Mouse (Mus musculus) megakaryocyte, embryonic 14.5 days (primary cell): ENCODE measurements at regions not wholly inside any gene's neighbourhood (a gene's known extent, or its start where the extent isn't known, plus 50 kb on each side); places are given as distances from the start of the nearest gene placed in this dataset.

Experiments used
- H3K27me3 ChIP-seq: replicated peaks from 2 replicates; pipeline ENCODE3; 2012; ENCODE audit warnings: inconsistent platforms
- H3K36me3 ChIP-seq: replicated peaks from 2 replicates; pipeline ENCODE3; 2012; ENCODE audit warnings: low read length, inconsistent platforms, mixed read lengths
- H3K4me1 ChIP-seq: 2 replicates; pipeline ENCODE4 v1.6.1; 2012; ENCODE audit warnings: inconsistent platforms
- H3K4me3 ChIP-seq: replicated peaks from 2 replicates; pipeline ENCODE3; 2012; ENCODE audit warnings: moderate library complexity, mild to moderate bottlenecking, inconsistent platforms
- H3K9me3 ChIP-seq: 2 replicates; pipeline ENCODE4 v1.6.1; 2012; ENCODE audit warnings: inconsistent platforms
- FLI1 ChIP-seq: IDR thresholded peaks from 2 replicates; pipeline ENCODE4 v1.6.1; 2012; ENCODE audit warnings: low read length, inconsistent platforms, mixed read lengths
- GATA1 ChIP-seq: IDR thresholded peaks from 3 replicates; pipeline ENCODE4 v1.6.1; 2012; ENCODE audit warnings: mixed read lengths, low read length, inconsistent platforms, borderline replicate concordance

GRCm38 (mm10) chr10:56918412-56918811 is 541.3 kb downstream of the Gja1 start:
- Histone ChIP-seq H3K4me1 (peaks cover 8% of the 10 kb centered on the region; the same call in 1 of the 2 replicates), H3K27me3 (no peaks in the 10 kb centered on the region), H3K4me3 (no peak overlapping the region), H3K9me3 (0 out of 2 replicates have a peak, but pooled peaks cover 3% of the 10 kb centered on the region), H3K36me3 (no peaks in the 10 kb centered on the region)
- TF ChIP-seq GATA1 (no peak), FLI1 (no peak)

- TF ChIP-seq GATA1: no peak
- TF ChIP-seq FLI1: no peak
- peaks cover 8% of the 10 kb centered on the region; the same call in 1 of the 2 replicates for H3K4me1 ChIP-seq
- H3K9me3 ChIP-seq: 0 out of 2 replicates have a peak, but pooled peaks cover 3% of the 10 kb centered on the region
- no peak overlapping the region for H3K4me3 ChIP-seq
- H3K36me3 ChIP-seq: no peaks in the 10 kb centered on the region
- no peaks in the 10 kb centered on the region for H3K27me3 ChIP-seq
Measured at GRCm38 (mm10) chr10:56920711-56921672, 543.9 kb downstream of the Gja1 start.

- no peaks in the 10 kb centered on the region for H3K9me3 ChIP-seq
- H3K4me3 ChIP-seq: no peak overlapping the region
- no peaks in the 10 kb centered on the region for H3K27me3 ChIP-seq
- H3K36me3 ChIP-seq: no peaks in the 10 kb centered on the region
- H3K4me1 ChIP-seq: no peaks in the 10 kb centered on the region
- TF ChIP-seq FLI1 (no peak), GATA1 (no peak)
Measured at GRCm38 (mm10) chr10:56935174-56935573, 551.0 kb upstream of the Hsf2 start.

GRCm38 (mm10) chr10:56941972-56942371 is 544.2 kb upstream of the Hsf2 start:
- no peak overlapping the region for H3K4me3 ChIP-seq
- TF ChIP-seq GATA1 (no peak), FLI1 (no peak)
- H3K36me3 ChIP-seq: no peaks in the 10 kb centered on the region
- H3K4me1 ChIP-seq: peaks cover 4% of the 10 kb centered on the region; the same call in 1 of the 2 replicates
- H3K27me3 ChIP-seq: no peaks in the 10 kb centered on the region
- no peaks in the 10 kb centered on the region for H3K9me3 ChIP-seq

GRCm38 (mm10) chr10:56944434-56945145 is 541.6 kb upstream of the Hsf2 start:
- H3K4me1 ChIP-seq: peaks cover 4% of the 10 kb centered on the region; the same call in 1 of the 2 replicates

GRCm38 (mm10) chr10:56956728-56957127 is 529.5 kb upstream of the Hsf2 start:
- H3K4me1 ChIP-seq: no peaks in the 10 kb centered on the region
- no peaks in the 10 kb centered on the region for H3K36me3 ChIP-seq
- H3K27me3 ChIP-seq: no peaks in the 10 kb centered on the region
- H3K9me3 ChIP-seq: no peaks in the 10 kb centered on the region
- TF ChIP-seq FLI1 (no peak), GATA1 (no peak)
- H3K4me3 ChIP-seq: no peak overlapping the region

More at GRCm38 (mm10) chr10:56944434-56945145, 541.6 kb upstream of the Hsf2 start:
- Histone ChIP-seq H3K9me3 (no peaks in the 10 kb centered on the region), H3K4me3 (no peak overlapping the region), H3K36me3 (no peaks in the 10 kb centered on the region), H3K27me3 (no peaks in the 10 kb centered on the region)
- TF ChIP-seq FLI1: no peak
- no peak for TF ChIP-seq GATA1

- Histone ChIP-seq H3K27me3 (no peaks in the 10 kb centered on the region), H3K4me3 (no peak overlapping the region), H3K4me1 (no peaks in the 10 kb centered on the region), H3K36me3 (no peaks in the 10 kb centered on the region), H3K9me3 (no peaks in the 10 kb centered on the region)
- TF ChIP-seq FLI1 (no peak), GATA1 (no peak)
Measured at GRCm38 (mm10) chr10:56962096-56962807, 523.9 kb upstream of the Hsf2 start.

GRCm38 (mm10) chr10:56963215-56963614 is 523.0 kb upstream of the Hsf2 start:
- Histone ChIP-seq H3K9me3 (no peaks in the 10 kb centered on the region), H3K36me3 (no peaks in the 10 kb centered on the region), H3K4me1 (no peaks in the 10 kb centered on the region), H3K27me3 (no peaks in the 10 kb centered on the region), H3K4me3 (no peak overlapping the region)
- TF ChIP-seq FLI1 (no peak), GATA1 (no peak)

- no peaks in the 10 kb centered on the region for H3K9me3 ChIP-seq
- no peaks in the 10 kb centered on the region for H3K4me1 ChIP-seq
- H3K36me3 ChIP-seq: no peaks in the 10 kb centered on the region
- H3K4me3 ChIP-seq: no peak overlapping the region
- no peaks in the 10 kb centered on the region for H3K27me3 ChIP-seq
- TF ChIP-seq FLI1: no peak
- TF ChIP-seq GATA1: no peak
Measured at GRCm38 (mm10) chr10:56968913-56969312, 517.3 kb upstream of the Hsf2 start.
